Mouse (Mus musculus): ENCODE measurements around the gene Trim16. TPM values are rescaled to one million over a fixed set of nuclear protein-coding genes. Genes with fewer than 3 reads are reported as not detected.

Trim16 gene
- polyA plus RNA-seq, 1 experiment from 2014 or later = 50.3 TPM

DNA sequence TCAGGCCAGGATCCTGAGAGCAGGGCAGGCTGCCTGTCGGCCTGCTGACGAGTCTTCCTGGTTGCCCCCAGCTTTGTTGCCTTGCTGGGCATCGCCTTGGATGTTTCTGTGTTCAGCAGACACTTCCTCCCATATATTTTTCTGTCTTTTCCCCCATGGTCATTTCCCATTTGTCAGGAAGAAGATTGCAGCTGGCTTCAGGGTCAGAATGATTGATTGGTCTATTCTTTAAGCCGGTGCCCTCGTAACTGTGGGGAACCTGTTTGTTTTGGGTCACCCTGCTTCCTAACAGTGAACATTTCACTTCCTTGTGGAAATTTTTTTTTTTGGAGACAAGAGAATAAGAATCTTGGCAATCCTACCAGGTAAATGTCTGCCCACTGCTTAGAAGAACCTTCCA is 65.3 kb downstream of the Trim16 start:
- WGBS = 59% methylated on average over 5 of the region's 5 CpGs
- Histone ChIP-seq H3K36me3 (ENCODE audit: insufficient read depth, low read length) (peaks cover 4% of the 10 kb centered on the region; the same call in 1 of the 2 replicates), H3K27ac (ENCODE audit: low read length) (no peak overlapping the region), H3K4me3 (ENCODE audit: low read depth, low read length) (no peak overlapping the region), H3K4me1 (ENCODE audit: insufficient read depth, low read depth, low read length) (no peaks in the 10 kb centered on the region), H3K9me3 (ENCODE audit: low read length) (no peaks in the 10 kb centered on the region), H3K27me3 (replicated peaks; ENCODE audit: insufficient read depth, low read length) (no peaks in the 10 kb centered on the region), H3K4me2 (replicated peaks; ENCODE audit: low read depth, low read length) (no peak overlapping the region), H3K9ac (replicated peaks; ENCODE audit: low read depth) (no peak overlapping the region)
- ATAC-seq (peak; percentile 46), DNase-seq (ENCODE audit: low spot score) (peak; percentile 13)
- TF ChIP-seq CTCF (IDR thresholded peaks at IDR 0.05) (no peak), EP300 (IDR thresholded peaks at IDR 0.05) (no peak)

- Histone ChIP-seq H3K4me1 (ENCODE audit: insufficient read depth, low read depth, low read length) (no peaks in the 10 kb centered on the region), H3K9ac (replicated peaks; ENCODE audit: low read depth) (no peak overlapping the region), H3K36me3 (ENCODE audit: insufficient read depth, low read length) (no peaks in the 10 kb centered on the region), H3K27me3 (replicated peaks; ENCODE audit: insufficient read depth, low read length) (no peaks in the 10 kb centered on the region), H3K27ac (ENCODE audit: low read length) (peak overlapping the region; percentile 43; the same call in 1 of the 2 replicates), H3K9me3 (ENCODE audit: low read length) (no peaks in the 10 kb centered on the region), H3K4me2 (replicated peaks; ENCODE audit: low read depth, low read length) (no peak overlapping the region), H3K4me3 (ENCODE audit: low read depth, low read length) (no peak overlapping the region)
- WGBS = 71% methylated on average over 4 of the region's 4 CpGs
- ATAC-seq (peak; percentile 67), DNase-seq (ENCODE audit: low spot score) (peak; percentile 64)
- TF ChIP-seq EP300 (IDR thresholded peaks at IDR 0.05) (no peak), CTCF (IDR thresholded peaks at IDR 0.05) (no peak)
Measured at GRCm38 (mm10) chr11:62890796-62891195, 70.8 kb downstream of the Trim16 start.

GRCm38 (mm10) chr11:62891763-62892162 is 71.7 kb downstream of the Trim16 start:
- DNase-seq (ENCODE audit: low spot score) (no peak), ATAC-seq (no peak)
- no peak overlapping the region for H3K4me3 ChIP-seq (ENCODE audit: low read depth, low read length)
- no peaks in the 10 kb centered on the region for H3K36me3 ChIP-seq (ENCODE audit: insufficient read depth, low read length)
- H3K4me2 ChIP-seq (replicated peaks; ENCODE audit: low read depth, low read length) = no peak overlapping the region
- TF ChIP-seq CTCF (IDR thresholded peaks at IDR 0.05) (no peak), EP300 (IDR thresholded peaks at IDR 0.05) (no peak)
- H3K4me1 ChIP-seq (ENCODE audit: insufficient read depth, low read depth, low read length) = no peaks in the 10 kb centered on the region
- H3K27ac ChIP-seq (ENCODE audit: low read length) = no peak overlapping the region
- H3K9ac ChIP-seq (replicated peaks; ENCODE audit: low read depth) = no peak overlapping the region
- no peaks in the 10 kb centered on the region for H3K9me3 ChIP-seq (ENCODE audit: low read length)
- H3K27me3 ChIP-seq (replicated peaks; ENCODE audit: insufficient read depth, low read length) = no peaks in the 10 kb centered on the region
- WGBS = 91% methylated on average over 11 of the region's 11 CpGs

Other genes with a start within 250 kb of the Trim16 start
- 6.1 and 6.2 TPM in 2 replicates for gene Trpv2, start 245.7 kb upstream of the Trim16 start, polyA plus RNA-seq (2015; fragmentation: Nextera tagmentation; extraction: Ambion mirVana)
- gene Lrrc75a, start 171.7 kb upstream of the Trim16 start, polyA plus RNA-seq (2015; fragmentation: Nextera tagmentation; extraction: Ambion mirVana) = 15.0 and 18.2 TPM in 2 replicates
- gene Mmgt2, start 171.6 kb upstream of the Trim16 start, polyA plus RNA-seq (2015; fragmentation: Nextera tagmentation; extraction: Ambion mirVana) = 22.3 and 27.9 TPM in 2 replicates
- 2.5 and 3.3 TPM in 2 replicates for gene Zfp287, start 88.3 kb upstream of the Trim16 start, polyA plus RNA-seq (2015; fragmentation: Nextera tagmentation; extraction: Ambion mirVana)
- not detected in 2 replicates for gene Gm10428, start 67.1 kb upstream of the Trim16 start, polyA plus RNA-seq (2015; fragmentation: Nextera tagmentation; extraction: Ambion mirVana)
- 4.7 and 5.1 TPM in 2 replicates for gene Zfp286, start 30.8 kb upstream of the Trim16 start, polyA plus RNA-seq (2015; fragmentation: Nextera tagmentation; extraction: Ambion mirVana)
- 0.27 TPM in 2 replicates for gene Fbxw10, start 26.8 kb downstream of the Trim16 start, polyA plus RNA-seq (2015; fragmentation: Nextera tagmentation; extraction: Ambion mirVana)
- 68.5 and 73.0 TPM in 2 replicates for gene Tvp23b, start 59.2 kb downstream of the Trim16 start, polyA plus RNA-seq (2015; fragmentation: Nextera tagmentation; extraction: Ambion mirVana)
- gene Cdrt4, start 131.0 kb downstream of the Trim16 start, polyA plus RNA-seq (2015; fragmentation: Nextera tagmentation; extraction: Ambion mirVana) = 0.23 TPM in 1 of 2 replicates, not detected in the other
- 0.55 and 0.79 TPM in 2 replicates for gene Tekt3, start 241.4 kb downstream of the Trim16 start, polyA plus RNA-seq (2015; fragmentation: Nextera tagmentation; extraction: Ambion mirVana)